Mouse (Mus musculus): ENCODE measurements at regions not wholly inside any gene's neighbourhood (a gene's known extent, or its start where the extent isn't known, plus 50 kb on each side); places are given as distances from the start of the nearest gene placed in this dataset.

GRCm38 (mm10) chr9:30313360-30313759 lies 113.5 kb upstream of the Snx19 start:
- DNase-seq (ENCODE audit: low spot score) (no peak), ATAC-seq (ENCODE audit: low FRiP score) (no peak)
- no peak overlapping the region for H3K9ac ChIP-seq (replicated peaks; ENCODE audit: low read length, poor library complexity, severe bottlenecking)
- no peak for TF ChIP-seq CTCF (IDR thresholded peaks at IDR 0.05)
- H3K36me3 ChIP-seq (ENCODE audit: insufficient read depth, low read length): no peaks in the 10 kb centered on the region
- H3K4me3 ChIP-seq (ENCODE audit: low read depth, low read length): no peak overlapping the region
- no peaks in the 10 kb centered on the region for H3K9me3 ChIP-seq (ENCODE audit: low read length)
- peaks cover 8% of the 10 kb centered on the region; the same call in 1 of the 2 replicates for H3K4me1 ChIP-seq (ENCODE audit: insufficient read depth, low read length)
- no peaks in the 10 kb centered on the region; the same call in 1 of the 2 replicates for H3K27me3 ChIP-seq (ENCODE audit: insufficient read depth, low read length)
- no peak overlapping the region for H3K4me2 ChIP-seq (ENCODE audit: low read depth, low read length, poor library complexity, severe bottlenecking)
- H3K27ac ChIP-seq (ENCODE audit: low read depth, low read length): no peak overlapping the region
- WGBS: 95% methylated on average over 1 of the region's 1 CpGs

GRCm38 (mm10) chr9:30314355-30315171 lies 112.3 kb upstream of the Snx19 start:
- ATAC-seq (ENCODE audit: low FRiP score) (0 out of 2 replicates have a peak, but pooled peaks have one; percentile 52), DNase-seq (ENCODE audit: low spot score) (peak; percentile 68)
- no peaks in the 10 kb centered on the region; the same call in 1 of the 2 replicates for H3K27me3 ChIP-seq (ENCODE audit: insufficient read depth, low read length)
- H3K9ac ChIP-seq (replicated peaks; ENCODE audit: low read length, poor library complexity, severe bottlenecking): no peak overlapping the region
- TF ChIP-seq CTCF (IDR thresholded peaks at IDR 0.05): no peak
- H3K4me1 ChIP-seq (ENCODE audit: insufficient read depth, low read length): peaks cover 8% of the 10 kb centered on the region; the same call in 1 of the 2 replicates
- H3K4me3 ChIP-seq (ENCODE audit: low read depth, low read length): no peak overlapping the region
- peak overlapping the region; percentile 5; the same call in 1 of the 2 replicates for H3K4me2 ChIP-seq (ENCODE audit: low read depth, low read length, poor library complexity, severe bottlenecking)
- no peaks in the 10 kb centered on the region for H3K9me3 ChIP-seq (ENCODE audit: low read length)
- H3K27ac ChIP-seq (ENCODE audit: low read depth, low read length): no peak overlapping the region
- WGBS: 47% methylated on average over 15 of the region's 15 CpGs
- H3K36me3 ChIP-seq (ENCODE audit: insufficient read depth, low read length): no peaks in the 10 kb centered on the region

- Histone ChIP-seq H3K9ac (replicated peaks; ENCODE audit: low read length, poor library complexity, severe bottlenecking) (no peak overlapping the region), H3K4me1 (ENCODE audit: insufficient read depth, low read length) (peaks cover 8% of the 10 kb centered on the region; the same call in 1 of the 2 replicates), H3K4me3 (ENCODE audit: low read depth, low read length) (no peak overlapping the region), H3K27me3 (ENCODE audit: insufficient read depth, low read length) (no peaks in the 10 kb centered on the region; the same call in 1 of the 2 replicates), H3K9me3 (ENCODE audit: low read length) (no peaks in the 10 kb centered on the region), H3K4me2 (ENCODE audit: low read depth, low read length, poor library complexity, severe bottlenecking) (peak overlapping the region; percentile 5; the same call in 1 of the 2 replicates), H3K27ac (ENCODE audit: low read depth, low read length) (no peak overlapping the region), H3K36me3 (ENCODE audit: insufficient read depth, low read length) (no peaks in the 10 kb centered on the region)
- 23% methylated on average over 6 of the region's 6 CpGs for WGBS
- ATAC-seq (ENCODE audit: low FRiP score): no peak
- DNase-seq (ENCODE audit: low spot score): peak; percentile 80
- TF ChIP-seq CTCF (IDR thresholded peaks at IDR 0.05): peak; percentile 89
These were observed 111.7 kb upstream of the Snx19 start for GRCm38 (mm10) chr9:30315172-30315644.

- no peak overlapping the region for H3K4me3 ChIP-seq (ENCODE audit: low read depth, low read length)
- H3K27ac ChIP-seq (ENCODE audit: low read depth, low read length): no peak overlapping the region
- no peaks in the 10 kb centered on the region for H3K36me3 ChIP-seq (ENCODE audit: insufficient read depth, low read length)
- no peak for DNase-seq (ENCODE audit: low spot score)
- no peaks in the 10 kb centered on the region for H3K9me3 ChIP-seq (ENCODE audit: low read length)
- no peak for ATAC-seq (ENCODE audit: low FRiP score)
- H3K4me1 ChIP-seq (ENCODE audit: insufficient read depth, low read length): no peaks in the 10 kb centered on the region
- no peak overlapping the region for H3K4me2 ChIP-seq (ENCODE audit: low read depth, low read length, poor library complexity, severe bottlenecking)
- no peaks in the 10 kb centered on the region for H3K27me3 ChIP-seq (ENCODE audit: insufficient read depth, low read length)
- H3K9ac ChIP-seq (replicated peaks; ENCODE audit: low read length, poor library complexity, severe bottlenecking): no peak overlapping the region
- no peak for TF ChIP-seq CTCF (IDR thresholded peaks at IDR 0.05)
- 74% methylated on average over 2 of the region's 2 CpGs for WGBS
These were observed 82.0 kb upstream of the Snx19 start for GRCm38 (mm10) chr9:30344866-30345265.

GRCm38 (mm10) chr9:30353965-30354364 lies 72.9 kb upstream of the Snx19 start:
- no peaks in the 10 kb centered on the region for H3K4me1 ChIP-seq (ENCODE audit: insufficient read depth, low read length)
- H3K36me3 ChIP-seq (ENCODE audit: insufficient read depth, low read length): no peaks in the 10 kb centered on the region
- no peaks in the 10 kb centered on the region for H3K9me3 ChIP-seq (ENCODE audit: low read length)
- H3K27ac ChIP-seq (ENCODE audit: low read depth, low read length): no peak overlapping the region
- WGBS: 64% methylated on average over 4 of the region's 4 CpGs
- TF ChIP-seq CTCF (IDR thresholded peaks at IDR 0.05): no peak
- no peak overlapping the region for H3K4me2 ChIP-seq (ENCODE audit: low read depth, low read length, poor library complexity, severe bottlenecking)
- H3K27me3 ChIP-seq (ENCODE audit: insufficient read depth, low read length): no peaks in the 10 kb centered on the region
- no peak overlapping the region for H3K4me3 ChIP-seq (ENCODE audit: low read depth, low read length)
- ATAC-seq (ENCODE audit: low FRiP score) (no peak), DNase-seq (ENCODE audit: low spot score) (no peak)
- no peak overlapping the region for H3K9ac ChIP-seq (replicated peaks; ENCODE audit: low read length, poor library complexity, severe bottlenecking)

- TF ChIP-seq CTCF (IDR thresholded peaks at IDR 0.05): no peak
- H3K9me3 ChIP-seq (ENCODE audit: low read length): no peaks in the 10 kb centered on the region
- DNase-seq (ENCODE audit: low spot score) (no peak), ATAC-seq (ENCODE audit: low FRiP score) (no peak)
- no peak overlapping the region for H3K9ac ChIP-seq (replicated peaks; ENCODE audit: low read length, poor library complexity, severe bottlenecking)
- H3K27ac ChIP-seq (ENCODE audit: low read depth, low read length): no peak overlapping the region
- no peaks in the 10 kb centered on the region for H3K4me1 ChIP-seq (ENCODE audit: insufficient read depth, low read length)
- H3K36me3 ChIP-seq (ENCODE audit: insufficient read depth, low read length): no peaks in the 10 kb centered on the region
- H3K4me2 ChIP-seq (ENCODE audit: low read depth, low read length, poor library complexity, severe bottlenecking): no peak overlapping the region
- H3K27me3 ChIP-seq (ENCODE audit: insufficient read depth, low read length): no peaks in the 10 kb centered on the region
- no peak overlapping the region for H3K4me3 ChIP-seq (ENCODE audit: low read depth, low read length)
- 90% methylated on average over 2 of the region's 2 CpGs for WGBS
These were observed 71.3 kb upstream of the Snx19 start for GRCm38 (mm10) chr9:30355642-30356041.

Measured in midbrain, postnatal 0 days (tissue).